Mouse (Mus musculus): ENCODE data around the gene Lrrn2.

DNA sequence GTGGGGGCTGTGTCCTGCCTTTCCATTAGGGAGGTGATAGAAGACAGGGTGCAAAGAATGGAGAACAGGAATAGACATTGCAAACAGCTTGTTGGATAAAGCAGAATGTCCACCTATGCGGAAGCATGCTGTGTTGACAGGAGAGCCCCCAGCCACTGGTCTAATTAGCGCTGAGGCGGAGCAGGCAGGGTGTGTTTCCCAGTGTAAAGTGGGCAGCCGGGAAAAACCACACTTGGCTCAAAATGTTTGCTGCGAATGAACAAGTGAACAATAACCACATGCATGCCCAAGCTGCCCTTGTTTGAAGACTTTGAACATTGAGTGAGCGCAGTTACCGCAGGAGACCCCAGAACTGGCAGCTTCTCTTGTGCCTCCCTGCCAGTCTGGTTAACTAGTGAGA, 19.6 kb downstream of the Lrrn2 start:
- TF ChIP-seq TAL1 (IDR thresholded peaks at IDR 0.05; ENCODE audit: low read length) (no peak), GATA1 (IDR thresholded peaks at IDR 0.05; ENCODE audit: low read length) (no peak)
